Mouse (Mus musculus): ENCODE data around the gene Cnnm2.

DNA sequence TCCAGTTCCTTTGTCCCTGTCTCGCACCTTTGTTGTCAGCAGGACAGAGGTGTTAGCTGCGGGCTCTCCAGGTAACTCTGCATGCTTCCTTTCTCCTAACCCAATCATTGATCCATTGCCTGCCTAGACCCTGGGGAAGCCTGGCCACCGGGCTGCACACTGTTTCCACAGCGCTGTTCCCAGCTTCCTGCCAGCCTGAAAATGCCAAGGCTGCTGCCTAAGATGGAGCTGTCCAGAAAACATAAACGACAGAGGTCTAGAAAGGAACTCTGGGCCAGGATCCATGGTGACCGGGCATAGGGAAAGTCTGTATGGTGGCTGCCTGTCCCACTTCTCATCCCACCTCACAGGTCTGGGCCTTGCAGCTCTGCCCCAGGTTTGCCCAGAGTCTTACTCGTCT is 110.3 kb downstream of the Cnnm2 start:
- TF ChIP-seq CTCF (IDR thresholded peaks at IDR 0.05; ENCODE audit: borderline replicate concordance, insufficient read depth, low read length) (no peak), POLR2A (IDR thresholded peaks at IDR 0.05; ENCODE audit: low read depth, low read length) (no peak)

Measured in embryonic fibroblast, embryonic 13.5 days (primary cell).